Mouse (Mus musculus) layer of hippocampus, adult 9-10 months (tissue): ENCODE data around the gene Polr3h.
"Not testable (repeated sequence)": the region's sequence is repeated elsewhere in the genome, so short reads cannot be mapped to it uniquely, and the experiment has no call there.

Experiments used
- DNase-seq: peaks from one replicate; pipeline ENCODE4 v3.0.0; 2022; ENCODE audit warnings: low spot score

Polr3h gene

GRCm38 (mm10) chr15:81915663-81916062 is 10.4 kb downstream of the Polr3h start:
- no peak for DNase-seq

DNA sequence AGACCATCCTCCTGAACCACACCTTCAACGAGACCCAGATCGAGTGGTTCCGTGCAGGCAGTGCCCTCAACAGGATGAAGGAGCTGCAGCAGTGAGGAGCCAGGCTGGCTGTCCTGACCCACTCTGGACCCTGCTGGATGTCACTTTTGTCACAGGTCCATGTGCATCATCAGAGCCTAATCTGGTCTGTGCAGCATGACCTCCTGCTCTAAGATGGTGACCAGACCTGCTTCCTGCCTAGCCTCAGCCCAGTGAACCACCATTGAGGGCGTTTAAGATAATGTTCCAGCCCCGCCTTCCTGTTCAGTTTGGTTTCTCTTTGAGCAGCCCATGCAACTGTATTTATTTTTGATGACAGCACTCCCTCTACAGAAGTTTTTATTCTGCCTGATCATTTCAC is 11.4 kb downstream of the Polr3h start:
- no peak for DNase-seq

GRCm38 (mm10) chr15:81912498-81912897 is 13.5 kb downstream of the Polr3h start:
- DNase-seq: no peak

DNA sequence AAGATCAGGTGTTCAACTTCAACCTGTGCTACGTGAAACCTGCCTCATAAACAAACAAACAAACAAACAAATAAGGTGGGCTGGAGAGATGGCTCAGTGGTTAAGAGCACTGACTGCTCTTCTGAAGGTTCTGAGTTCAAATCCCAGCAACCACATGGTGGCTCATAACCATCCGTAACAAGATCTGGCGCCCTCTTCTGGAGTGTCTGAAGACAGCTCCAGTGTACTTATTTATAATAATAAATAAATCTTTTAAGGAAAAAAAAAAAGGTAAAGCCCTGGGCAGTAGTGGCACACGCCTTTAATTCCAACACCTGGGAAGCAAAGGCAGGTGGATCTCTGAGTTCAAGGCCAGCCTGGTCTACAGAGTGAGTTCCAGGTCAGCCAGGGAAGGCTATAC is 17.3 kb downstream of the Polr3h start:
- DNase-seq: not testable (repeated sequence)

- DNase-seq: no peak
These were observed 18.1 kb downstream of the Polr3h start for GRCm38 (mm10) chr15:81907953-81908352.

- DNase-seq: peak; percentile 65
These were observed 21.1 kb downstream of the Polr3h start for GRCm38 (mm10) chr15:81904939-81905338.

GRCm38 (mm10) chr15:81898751-81899150 is 27.3 kb downstream of the Polr3h start:
- no peak for DNase-seq

DNA sequence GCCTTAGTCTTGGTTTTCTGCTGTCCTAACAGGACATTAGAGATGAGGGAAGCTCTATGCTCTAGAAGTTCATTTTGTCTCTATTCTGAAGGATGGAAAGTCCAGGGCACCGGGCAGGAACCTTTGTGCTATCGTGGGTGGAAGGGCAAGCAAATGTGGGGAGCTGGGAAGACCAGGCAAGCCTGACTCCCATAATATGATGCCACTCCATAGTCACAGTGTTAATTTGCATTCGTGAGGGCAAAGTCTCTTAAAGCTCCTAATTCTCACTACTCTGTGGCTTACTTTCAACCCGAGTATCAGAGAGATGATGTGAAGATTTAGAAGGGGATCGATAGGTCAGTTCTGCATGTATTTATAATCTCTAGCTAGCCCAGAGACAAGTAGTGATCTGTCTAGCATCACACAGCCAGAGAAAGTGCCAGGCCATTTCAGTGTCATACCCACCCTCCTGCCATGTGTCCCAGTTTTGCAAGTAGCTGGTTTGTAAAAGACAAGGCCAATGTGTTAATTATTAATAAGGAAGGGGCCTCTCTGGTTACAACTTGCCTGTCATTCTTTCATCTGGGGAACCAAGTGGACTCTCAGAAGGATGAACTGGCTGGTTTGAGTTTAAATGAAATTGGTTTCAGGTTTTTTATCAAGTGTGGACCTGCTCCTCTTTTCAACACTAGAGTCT is 28.3 kb downstream of the Polr3h start:
- no peak for DNase-seq

GRCm38 (mm10) chr15:81896407-81896806 is 29.6 kb downstream of the Polr3h start:
- DNase-seq: no peak

DNA sequence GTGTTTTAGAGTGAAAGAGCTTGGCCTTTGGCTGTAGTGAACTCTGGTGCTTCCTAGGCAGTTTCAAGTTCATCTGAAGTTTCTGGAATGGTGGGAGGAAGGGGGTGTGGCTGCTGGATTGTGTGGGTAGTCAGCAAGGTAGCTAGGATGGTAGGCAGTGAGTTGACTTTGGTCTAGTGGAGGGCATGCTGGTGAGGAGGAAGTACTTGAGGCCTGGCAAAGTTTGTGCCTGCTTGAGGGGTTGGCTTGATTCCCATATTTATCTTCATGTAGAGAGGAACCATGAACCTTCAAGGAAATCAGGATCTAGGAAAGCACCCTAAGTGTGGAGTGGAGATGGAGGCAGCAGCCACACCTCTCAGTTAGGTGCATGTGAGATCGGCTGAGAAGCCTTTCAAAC is 32.0 kb downstream of the Polr3h start:
- no peak for DNase-seq

DNA sequence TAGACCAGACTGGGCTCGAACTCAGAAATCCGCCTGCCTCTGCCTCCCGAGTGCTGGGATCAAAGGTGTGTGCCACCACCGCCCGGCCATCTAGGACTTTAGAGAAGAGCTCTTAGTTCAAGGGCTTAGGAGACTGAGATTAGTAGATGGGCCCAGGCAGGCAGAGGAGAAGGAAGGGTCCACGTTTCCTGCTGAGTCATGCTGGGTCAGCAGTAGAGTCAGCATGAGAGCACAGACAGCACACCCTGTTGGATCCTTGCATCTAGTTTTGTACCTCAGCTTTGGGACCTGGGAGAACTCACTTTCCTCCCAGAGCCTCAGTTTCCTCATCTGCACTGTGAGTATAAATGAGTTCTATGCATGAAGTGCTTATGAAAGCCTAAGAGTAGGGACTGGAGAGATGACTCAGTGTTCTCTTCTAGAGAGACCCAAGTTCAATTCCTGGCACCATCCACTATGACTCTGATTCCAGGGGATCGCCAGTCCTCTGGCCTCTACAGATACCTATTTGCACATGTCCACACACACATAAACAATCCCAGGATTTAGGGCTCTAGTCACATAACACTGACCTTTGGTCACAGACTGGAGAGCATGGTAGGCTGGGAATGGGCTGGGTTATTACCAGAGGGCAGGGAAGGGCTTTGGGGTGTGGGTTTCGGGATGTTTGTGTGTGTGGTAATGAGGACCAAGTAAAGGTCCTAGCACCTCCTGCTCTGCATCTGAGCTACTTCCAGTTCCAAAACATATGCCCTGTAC is 34.0 kb downstream of the Polr3h start:
- no peak for DNase-seq

DNA sequence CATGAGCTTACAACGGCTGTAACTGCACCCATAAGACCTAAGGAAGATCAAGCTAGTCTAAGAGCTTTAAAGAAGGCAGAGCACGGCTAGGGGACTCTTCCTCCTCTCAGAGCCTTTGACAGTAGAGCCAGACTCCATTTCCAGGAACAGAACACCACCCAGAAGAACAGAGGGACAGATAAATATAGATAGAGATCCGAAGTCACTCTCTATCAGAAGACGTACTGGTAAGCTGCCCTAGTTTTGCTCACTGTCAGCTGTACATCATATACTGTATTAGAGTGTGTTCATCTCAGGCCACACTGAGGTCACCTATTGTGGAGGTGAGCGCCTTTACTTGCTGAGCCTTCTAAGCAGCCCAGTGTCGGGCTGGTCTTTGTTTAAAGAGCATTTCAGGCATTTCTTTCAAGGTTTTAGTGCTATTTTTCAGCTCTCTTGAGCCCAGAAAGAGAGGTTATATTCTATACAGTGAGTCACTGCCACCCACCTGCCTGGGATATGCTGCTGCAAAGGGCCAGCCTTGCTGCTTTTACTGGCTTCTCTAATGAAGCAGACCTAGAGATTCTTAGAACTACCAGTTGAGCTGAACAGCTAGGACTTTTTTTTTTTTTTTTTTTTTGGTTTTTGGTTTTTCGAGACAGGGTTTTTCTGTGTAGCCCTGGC is 34.8 kb downstream of the Polr3h start:
- no peak for DNase-seq

DNA sequence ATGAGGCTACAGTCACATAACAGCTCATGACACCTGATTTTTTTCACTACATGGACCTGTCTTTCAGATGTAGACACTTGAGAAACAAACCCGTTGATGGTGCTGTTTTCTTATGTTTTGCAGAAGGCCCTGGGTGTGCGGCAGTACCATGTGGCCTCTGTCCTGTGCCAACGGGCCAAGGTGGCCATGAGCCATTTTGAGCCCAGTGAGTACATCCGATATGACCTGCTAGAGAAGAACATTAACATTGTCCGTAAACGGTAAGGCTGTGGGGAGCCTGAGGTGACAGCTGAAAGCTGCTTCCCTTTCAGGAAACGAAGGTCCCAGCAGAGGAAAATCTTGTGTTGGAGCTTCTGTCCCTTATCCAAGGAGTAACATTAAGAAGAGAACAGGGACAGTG is 36.9 kb downstream of the Polr3h start:
- DNase-seq: no peak

DNA sequence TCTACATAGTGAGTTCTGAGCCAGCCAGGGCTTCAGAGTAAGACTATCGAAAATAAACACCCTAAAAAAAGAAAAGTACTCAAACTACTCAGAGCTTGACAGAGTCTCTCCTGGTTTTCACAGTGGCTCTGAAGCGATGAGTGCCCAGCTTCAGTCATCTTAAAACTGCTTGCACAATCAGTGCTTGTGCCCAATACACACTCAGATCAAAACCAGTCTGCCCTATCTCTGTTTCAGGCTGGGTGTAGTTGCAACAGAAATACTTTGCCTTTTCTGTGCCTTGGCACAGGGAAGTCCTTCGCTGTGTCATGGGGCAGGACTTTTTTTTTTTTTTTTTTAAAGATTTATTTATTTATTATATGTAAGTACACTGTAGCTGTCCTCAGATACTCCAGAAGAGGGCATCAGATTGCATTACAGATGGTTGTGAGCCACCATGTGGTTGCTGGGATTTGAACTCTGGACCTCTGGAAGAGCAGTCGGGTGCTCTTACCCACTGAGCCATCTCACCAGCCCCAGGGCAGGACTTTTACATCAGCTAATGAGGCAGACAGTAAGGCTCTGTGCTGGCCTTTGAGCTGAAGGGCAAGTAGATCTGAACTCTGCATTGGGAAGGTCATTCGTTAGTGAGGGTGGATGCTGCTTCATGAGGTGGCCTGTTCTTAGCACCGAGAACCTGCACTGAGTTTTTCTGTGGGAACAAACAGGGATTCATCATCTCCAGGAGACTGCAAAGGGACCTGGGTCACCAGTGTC is 39.1 kb downstream of the Polr3h start:
- DNase-seq: no peak

- DNase-seq: no peak
These were observed 40.6 kb downstream of the Polr3h start for GRCm38 (mm10) chr15:81885418-81885934.

GRCm38 (mm10) chr15:81882348-81882747 is 43.7 kb downstream of the Polr3h start:
- DNase-seq: no peak

- no peak for DNase-seq
These were observed 46.3 kb downstream of the Polr3h start for GRCm38 (mm10) chr15:81879531-81880401.

- peak; percentile 99 for DNase-seq
These were observed 53.5 kb downstream of the Polr3h start, which contains the start of gene Aco2 for GRCm38 (mm10) chr15:81872262-81873136. TSS of gene Aco2 (plus strand) at chr15:81872309.

GRCm38 (mm10) chr15:81871604-81872261 is 54.3 kb downstream of the Polr3h start, which contains the start of gene Phf5a:
TSS of gene Phf5a (minus strand) at chr15:81871911.
- no peak for DNase-seq
